Comparison of ENCODE assay signal across 24 mouse cellular contexts in genomic region chr7:58367384-58367783, GRCm38 (mm10).
"Had no signal": no experiment of that assay in that cellular context is flagged by ENCODE, and none has a peak within 500 bp of the region (broad histone marks: within the 10 kb centered on the region; RNA-seq: fewer than 3 reads in every experiment).

No protein-coding gene starts in this region.

- DNase-seq: gastrocnemius, adult 2 months; gastrocnemius, postnatal 10 days; gastrocnemius, postnatal 25 days; heart, adult 2 months; heart, postnatal 4 days; kidney, adult 18-20 months; kidney, adult 8-10 months; kidney, postnatal 10 days; kidney, postnatal 25 days; kidney, postnatal 4 days; liver; liver, embryonic 13.5 days had no signal

- H3K36me3 ChIP-seq: heart, embryonic 12.5 days; hindbrain, embryonic 10.5 days; hindbrain, embryonic 12.5 days; intestine, embryonic 15.5 days; limb, embryonic 10.5 days; limb, embryonic 12.5 days; liver, embryonic 13.5 days had no signal

- H3K27me3 ChIP-seq: heart, embryonic 12.5 days; hindbrain, embryonic 12.5 days; intestine, embryonic 15.5 days; limb, embryonic 12.5 days; liver, embryonic 13.5 days had no signal

- H3K9me3 ChIP-seq: heart, embryonic 12.5 days; hindbrain, embryonic 10.5 days; hindbrain, embryonic 12.5 days; intestine, embryonic 15.5 days; limb, embryonic 10.5 days; limb, embryonic 12.5 days; liver, embryonic 13.5 days had no signal

- H3K4me1 ChIP-seq: heart, embryonic 12.5 days; hindbrain, embryonic 10.5 days; hindbrain, embryonic 12.5 days; intestine, embryonic 15.5 days; limb, embryonic 10.5 days; limb, embryonic 12.5 days; liver, embryonic 13.5 days had no signal

- ATAC-seq: hindbrain, embryonic 16.5 days; inflammation-experienced regulatory T-cells, adult 6 months; intestine, embryonic 15.5 days; intestine, postnatal 0 days had no signal

- H3K4me3 ChIP-seq: gastrocnemius, adult 2 months; heart, adult 2 months; heart, embryonic 12.5 days; hindbrain, embryonic 10.5 days; hindbrain, embryonic 12.5 days; intestine, embryonic 15.5 days; layer of hippocampus, adult 2 months; left cerebral cortex, adult 2 months; limb, embryonic 10.5 days; limb, embryonic 12.5 days; liver, embryonic 13.5 days had no signal

- H3K27ac ChIP-seq: gastrocnemius, adult 2 months; heart, adult 2 months; hindbrain, embryonic 10.5 days; hindbrain, embryonic 12.5 days; hindbrain, embryonic 14.5 days; intestine, embryonic 15.5 days; layer of hippocampus, adult 2 months; left cerebral cortex, adult 2 months; limb, embryonic 10.5 days; limb, embryonic 12.5 days; liver, embryonic 13.5 days had no signal
